Mouse (Mus musculus) bone marrow macrophage, adult 2 months (primary cell): ENCODE data around the gene Ankrd35.
"Not testable (repeated sequence)": the region's sequence is repeated elsewhere in the genome, so short reads cannot be mapped to it uniquely, and the experiment has no call there.

Experiments used
- CTCF ChIP-seq: IDR thresholded peaks from 2 replicates; pipeline ENCODE4 v1.5.1; 2012; ENCODE audit warnings: low read depth, mild to moderate bottlenecking, low read length, moderate library complexity
- POLR2A ChIP-seq: IDR thresholded peaks from 2 replicates; pipeline ENCODE4 v1.6.1; 2012; ENCODE audit warnings: mild to moderate bottlenecking, low read depth, low read length, borderline replicate concordance

- TF ChIP-seq CTCF, POLR2A: not testable (repeated sequence)
Observed at GRCm38 (mm10) chr3:96740279-96740678, 70.3 kb downstream of the Ankrd35 start.
